Mouse (Mus musculus) liver, postnatal 0 days (tissue): ENCODE measurements around the gene Anxa3.

Source experiments
- CTCF ChIP-seq: sonication (generic); IDR thresholded peaks from 2 replicates; pipeline ENCODE4 v1.5.1; 2016; ENCODE audit warnings: antibody characterized with exemption, low read depth
- EP300 ChIP-seq: IDR thresholded peaks from 2 replicates; pipeline ENCODE4 v1.6.1; 2016; ENCODE audit warnings: antibody characterized with exemption, low read depth, mild to moderate bottlenecking

GRCm38 (mm10) chr5:96795752-96796151 lies 2.6 kb downstream of the Anxa3 start:
- no peak for TF ChIP-seq CTCF
- no peak for TF ChIP-seq EP300
